In genomic region chr5:54070549-54070948, GRCm38 (mm10) we compare ENCODE assay signal across 17 mouse cellular contexts.
"Had no signal": no experiment of that assay in that cellular context is flagged by ENCODE, and none has a peak within 500 bp of the region (broad histone marks: within the 10 kb centered on the region; RNA-seq: fewer than 3 reads in every experiment).

No protein-coding gene starts in this region.

- H3K4me2 ChIP-seq: liver, embryonic 11.5 days; liver, embryonic 15.5 days; midbrain, embryonic 11.5 days; midbrain, embryonic 15.5 days; neural tube, embryonic 12.5 days had no signal

- H3K9ac ChIP-seq: liver, embryonic 15.5 days; midbrain, embryonic 15.5 days; neural tube, embryonic 12.5 days had no signal

- ATAC-seq: lung, postnatal 0 days; midbrain, embryonic 15.5 days had no signal

- H3K4me1 ChIP-seq: limb, embryonic 10.5 days; midbrain, embryonic 15.5 days had no signal

- H3K9me3 ChIP-seq: limb, embryonic 10.5 days; liver, embryonic 15.5 days; megakaryocyte, embryonic 14.5 days; midbrain, embryonic 15.5 days; neural tube, embryonic 12.5 days had no signal

- H3K4me3 ChIP-seq: limb, embryonic 10.5 days; liver, embryonic 15.5 days; megakaryocyte, embryonic 14.5 days; midbrain, embryonic 15.5 days; neural tube, embryonic 12.5 days had no signal

- H3K36me3 ChIP-seq: limb, embryonic 10.5 days; liver, embryonic 15.5 days; midbrain, embryonic 15.5 days; neural tube, embryonic 12.5 days had no signal

- DNase-seq: kidney, adult 9 months; kidney, postnatal 10 days; kidney, postnatal 4 days; lung, adult 2 months; lung, postnatal 36 days; retina, postnatal 1 day; right cerebral cortex, postnatal 4 days; spleen, adult 18-20 months; thymus, postnatal 4 days had no signal

- H3K27ac ChIP-seq: limb, embryonic 10.5 days; liver, embryonic 15.5 days; midbrain, embryonic 15.5 days; neural tube, embryonic 12.5 days had no signal

- H3K27me3 ChIP-seq: liver, embryonic 15.5 days; megakaryocyte, embryonic 14.5 days; midbrain, embryonic 15.5 days; neural tube, embryonic 12.5 days had no signal
